Mouse (Mus musculus): ENCODE measurements at regions not wholly inside any gene's neighbourhood (a gene's known extent, or its start where the extent isn't known, plus 50 kb on each side); places are given as distances from the start of the nearest gene placed in this dataset.

DNA sequence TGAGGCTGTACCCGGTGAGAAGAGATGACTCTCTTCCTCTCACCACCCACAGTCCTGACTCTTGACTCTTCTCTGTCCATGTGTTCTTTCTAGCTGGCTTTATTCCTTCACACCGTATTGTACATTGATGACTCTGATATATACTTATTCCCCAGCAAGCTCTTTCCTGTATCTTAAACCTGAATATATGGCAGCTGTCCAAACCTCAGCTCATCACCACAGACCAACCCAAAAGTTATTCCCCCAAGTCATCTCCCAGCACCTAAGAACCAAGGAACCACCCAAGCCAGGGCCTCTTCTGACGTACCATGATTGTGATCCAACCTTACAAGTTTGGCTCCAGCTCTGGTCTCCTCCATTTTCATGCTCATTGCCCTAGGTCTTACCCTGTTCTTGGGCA is 99.1 kb upstream of the Prdm1 start:
- H3K9ac ChIP-seq (ENCODE audit: low read depth, low read length): no peak overlapping the region
- no peaks in the 10 kb centered on the region for H3K4me1 ChIP-seq (ENCODE audit: control insufficient read depth, insufficient read depth, low read length)
- H3K36me3 ChIP-seq (ENCODE audit: control insufficient read depth, insufficient read depth, low read length): no peaks in the 10 kb centered on the region
- H3K4me3 ChIP-seq (ENCODE audit: low read depth, low read length): no peak overlapping the region
- WGBS (ENCODE audit: insufficient replicate concordance): 88% methylated on average over 3 of the region's 3 CpGs
- no peak overlapping the region for H3K4me2 ChIP-seq
- H3K27ac ChIP-seq (ENCODE audit: low read depth, low read length): no peak overlapping the region
- ATAC-seq (replicated peaks; ENCODE audit: insufficient number of reproducible peaks, low FRiP score, low TSS enrichment): no peak
- H3K27me3 ChIP-seq (ENCODE audit: control insufficient read depth, insufficient read depth, low read length): no peaks in the 10 kb centered on the region
- H3K9me3 ChIP-seq (replicated peaks; ENCODE audit: control insufficient read depth, low read length): no peaks in the 10 kb centered on the region

DNA sequence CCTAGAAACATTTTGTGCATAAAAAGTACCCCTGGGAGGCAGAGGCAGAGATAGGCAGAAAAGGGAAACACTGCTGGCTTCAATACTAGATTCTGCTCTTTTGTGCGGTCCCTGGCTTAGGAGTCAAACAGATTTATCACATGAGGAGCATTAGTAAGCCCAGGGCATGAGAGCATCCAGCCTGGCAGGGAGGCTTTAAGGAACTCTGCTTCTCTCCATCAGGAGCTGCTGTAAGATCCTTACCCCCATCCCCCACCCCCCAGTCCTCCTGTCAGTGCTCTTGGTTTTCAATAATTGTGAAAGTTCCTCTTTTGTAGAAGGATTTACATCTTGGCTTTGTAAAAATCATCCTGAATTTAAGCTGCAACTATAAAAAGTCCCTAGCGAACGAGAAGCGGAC is 97.2 kb upstream of the Prdm1 start:
- no peak overlapping the region for H3K4me3 ChIP-seq (ENCODE audit: low read depth, low read length)
- H3K4me2 ChIP-seq: no peak overlapping the region
- no peak for ATAC-seq (replicated peaks; ENCODE audit: insufficient number of reproducible peaks, low FRiP score, low TSS enrichment)
- H3K4me1 ChIP-seq (ENCODE audit: control insufficient read depth, insufficient read depth, low read length): no peaks in the 10 kb centered on the region
- WGBS (ENCODE audit: insufficient replicate concordance): 84% methylated on average over 4 of the region's 4 CpGs
- no peaks in the 10 kb centered on the region for H3K9me3 ChIP-seq (replicated peaks; ENCODE audit: control insufficient read depth, low read length)
- H3K27ac ChIP-seq (ENCODE audit: low read depth, low read length): no peak overlapping the region
- no peaks in the 10 kb centered on the region for H3K27me3 ChIP-seq (ENCODE audit: control insufficient read depth, insufficient read depth, low read length)
- H3K9ac ChIP-seq (ENCODE audit: low read depth, low read length): no peak overlapping the region
- no peaks in the 10 kb centered on the region for H3K36me3 ChIP-seq (ENCODE audit: control insufficient read depth, insufficient read depth, low read length)

DNA sequence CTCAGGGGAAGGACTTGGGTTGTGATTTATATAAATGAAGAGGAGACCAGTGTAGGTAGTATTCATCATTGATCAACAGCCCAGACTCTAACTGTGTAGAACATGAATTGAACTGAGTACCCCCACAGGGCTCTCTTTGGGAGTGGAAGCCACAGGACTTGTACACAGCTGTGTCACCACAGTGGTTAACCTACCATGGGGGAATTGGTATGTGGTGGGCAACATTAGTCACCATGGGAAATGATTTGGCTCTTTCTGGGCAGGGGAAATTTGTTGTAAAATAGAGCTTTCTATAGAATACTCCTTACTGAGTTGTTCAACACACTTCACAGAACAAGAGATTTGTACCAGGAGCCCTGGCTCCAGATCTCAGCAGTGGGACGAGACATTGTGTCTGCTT is 87.3 kb upstream of the Prdm1 start:
- ATAC-seq (replicated peaks; ENCODE audit: insufficient number of reproducible peaks, low FRiP score, low TSS enrichment): no peak
- Histone ChIP-seq H3K36me3 (ENCODE audit: control insufficient read depth, insufficient read depth, low read length) (no peaks in the 10 kb centered on the region), H3K4me3 (ENCODE audit: low read depth, low read length) (no peak overlapping the region), H3K27ac (ENCODE audit: low read depth, low read length) (no peak overlapping the region), H3K27me3 (ENCODE audit: control insufficient read depth, insufficient read depth, low read length) (no peaks in the 10 kb centered on the region), H3K4me1 (ENCODE audit: control insufficient read depth, insufficient read depth, low read length) (no peaks in the 10 kb centered on the region), H3K9me3 (replicated peaks; ENCODE audit: control insufficient read depth, low read length) (no peaks in the 10 kb centered on the region), H3K9ac (ENCODE audit: low read depth, low read length) (no peak overlapping the region), H3K4me2 (no peak overlapping the region)
- 72% methylated on average over 1 of the region's 1 CpGs for WGBS (ENCODE audit: insufficient replicate concordance)

DNA sequence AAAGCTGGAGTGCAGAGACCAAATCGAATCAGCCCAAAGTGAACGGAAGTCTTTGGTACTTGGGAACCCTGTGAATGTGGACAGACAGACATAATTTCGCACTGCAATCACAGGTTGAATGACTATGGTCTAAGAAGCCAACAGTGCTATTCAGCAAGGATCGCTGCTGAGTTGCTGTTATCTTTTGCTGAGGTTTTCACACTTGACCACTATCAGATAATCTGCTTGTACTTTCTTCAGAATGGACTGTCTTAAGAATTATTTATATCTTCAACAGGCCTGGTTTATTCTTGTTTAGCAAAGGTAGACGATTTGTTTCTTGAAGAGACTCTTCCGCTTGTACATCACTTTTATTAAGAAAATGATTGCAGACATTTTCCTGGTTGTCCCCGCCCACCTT is 84.3 kb upstream of the Prdm1 start:
- H3K27me3 ChIP-seq (ENCODE audit: control insufficient read depth, insufficient read depth, low read length): no peaks in the 10 kb centered on the region
- no peak for ATAC-seq (replicated peaks; ENCODE audit: insufficient number of reproducible peaks, low FRiP score, low TSS enrichment)
- H3K9me3 ChIP-seq (replicated peaks; ENCODE audit: control insufficient read depth, low read length): no peaks in the 10 kb centered on the region
- H3K4me3 ChIP-seq (ENCODE audit: low read depth, low read length): no peak overlapping the region
- WGBS (ENCODE audit: insufficient replicate concordance): 77% methylated on average over 7 of the region's 7 CpGs
- H3K36me3 ChIP-seq (ENCODE audit: control insufficient read depth, insufficient read depth, low read length): no peaks in the 10 kb centered on the region
- no peak overlapping the region for H3K9ac ChIP-seq (ENCODE audit: low read depth, low read length)
- no peaks in the 10 kb centered on the region for H3K4me1 ChIP-seq (ENCODE audit: control insufficient read depth, insufficient read depth, low read length)
- H3K4me2 ChIP-seq: no peak overlapping the region
- H3K27ac ChIP-seq (ENCODE audit: low read depth, low read length): no peak overlapping the region

DNA sequence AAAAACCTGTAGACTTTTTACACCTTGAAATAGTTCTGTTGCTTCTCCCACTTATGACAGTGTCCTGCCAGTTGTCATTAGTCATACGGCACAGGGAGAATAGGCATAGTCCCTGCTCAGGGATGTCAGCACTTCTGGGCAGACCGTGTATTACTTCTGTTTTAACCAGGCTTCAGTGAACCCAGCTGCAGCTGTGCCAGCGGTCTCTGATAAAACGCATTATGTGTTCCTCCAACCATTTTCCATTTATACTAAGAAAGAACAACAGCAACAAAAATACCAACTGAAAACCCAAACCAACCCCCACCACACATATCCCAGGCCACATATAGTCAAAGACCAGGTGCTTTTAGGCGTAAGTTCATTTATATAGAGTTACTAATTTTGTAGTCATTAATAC is 83.1 kb upstream of the Prdm1 start:
- 82% methylated on average over 5 of the region's 5 CpGs for WGBS (ENCODE audit: insufficient replicate concordance)
- no peak overlapping the region for H3K9ac ChIP-seq (ENCODE audit: low read depth, low read length)

DNA sequence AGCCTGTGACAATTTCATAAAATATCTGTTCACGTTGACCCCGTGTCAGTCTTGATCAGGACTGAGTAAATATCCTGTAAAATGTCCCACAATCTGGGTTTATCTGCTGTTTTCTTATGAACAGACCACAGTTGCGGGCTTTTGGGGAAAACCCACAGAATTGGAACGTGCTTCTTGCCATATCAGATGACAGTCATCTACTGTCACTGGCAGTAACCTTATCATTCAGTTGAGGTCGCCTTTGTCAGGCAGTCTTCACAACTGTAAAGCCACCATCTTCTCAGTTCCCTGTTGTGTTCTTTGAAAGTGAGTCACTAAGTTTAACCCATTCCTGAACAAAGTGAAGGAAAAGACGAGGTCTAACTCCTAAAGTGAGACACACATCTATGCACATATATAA is 80.9 kb upstream of the Prdm1 start:
- no peaks in the 10 kb centered on the region for H3K9me3 ChIP-seq (replicated peaks; ENCODE audit: control insufficient read depth, low read length)
- H3K36me3 ChIP-seq (ENCODE audit: control insufficient read depth, insufficient read depth, low read length): no peaks in the 10 kb centered on the region
- 56% methylated on average over 6 of the region's 6 CpGs for WGBS (ENCODE audit: insufficient replicate concordance)
- H3K9ac ChIP-seq (ENCODE audit: low read depth, low read length): no peak overlapping the region
- H3K4me3 ChIP-seq (ENCODE audit: low read depth, low read length): no peak overlapping the region
- ATAC-seq (replicated peaks; ENCODE audit: insufficient number of reproducible peaks, low FRiP score, low TSS enrichment): no peak
- no peaks in the 10 kb centered on the region for H3K4me1 ChIP-seq (ENCODE audit: control insufficient read depth, insufficient read depth, low read length)
- H3K4me2 ChIP-seq: no peak overlapping the region
- no peaks in the 10 kb centered on the region for H3K27me3 ChIP-seq (ENCODE audit: control insufficient read depth, insufficient read depth, low read length)
- no peak overlapping the region for H3K27ac ChIP-seq (ENCODE audit: low read depth, low read length)

More for the DNA sequence above, 83.1 kb upstream of the Prdm1 start:
- Histone ChIP-seq H3K36me3 (ENCODE audit: control insufficient read depth, insufficient read depth, low read length) (no peaks in the 10 kb centered on the region), H3K4me3 (ENCODE audit: low read depth, low read length) (no peak overlapping the region), H3K9me3 (replicated peaks; ENCODE audit: control insufficient read depth, low read length) (no peaks in the 10 kb centered on the region), H3K27me3 (ENCODE audit: control insufficient read depth, insufficient read depth, low read length) (no peaks in the 10 kb centered on the region), H3K4me2 (no peak overlapping the region), H3K4me1 (ENCODE audit: control insufficient read depth, insufficient read depth, low read length) (no peaks in the 10 kb centered on the region), H3K27ac (ENCODE audit: low read depth, low read length) (no peak overlapping the region)
- no peak for ATAC-seq (replicated peaks; ENCODE audit: insufficient number of reproducible peaks, low FRiP score, low TSS enrichment)

DNA sequence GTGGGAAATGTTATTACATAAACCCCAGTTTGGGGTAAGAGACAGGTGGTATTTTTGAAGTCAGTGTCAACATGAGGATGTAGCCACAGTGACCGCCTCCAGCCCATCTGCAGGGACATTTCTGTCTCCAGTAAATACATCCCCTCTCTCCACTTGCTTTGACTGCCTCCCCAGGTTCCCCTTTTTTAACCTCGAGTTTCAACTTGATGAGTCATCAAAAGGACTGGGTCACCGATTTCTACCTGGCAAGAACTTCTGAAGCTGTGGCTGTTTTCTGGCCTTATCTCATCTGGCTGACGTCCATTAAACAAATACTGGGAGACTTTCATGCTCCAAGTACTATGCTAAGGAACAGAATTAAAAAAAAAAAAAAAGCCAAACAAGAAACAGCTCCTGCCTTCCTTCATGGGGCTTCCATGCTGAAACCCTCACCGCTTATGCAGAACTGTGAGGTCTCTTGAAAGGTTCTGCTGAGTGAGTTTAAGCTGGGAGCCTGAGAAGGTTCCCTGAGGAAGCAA is 79.1 kb upstream of the Prdm1 start:
- 45% methylated on average over 5 of the region's 5 CpGs for WGBS (ENCODE audit: insufficient replicate concordance)
- Histone ChIP-seq H3K27me3 (ENCODE audit: control insufficient read depth, insufficient read depth, low read length) (no peaks in the 10 kb centered on the region), H3K27ac (ENCODE audit: low read depth, low read length) (no peak overlapping the region), H3K36me3 (ENCODE audit: control insufficient read depth, insufficient read depth, low read length) (no peaks in the 10 kb centered on the region), H3K9ac (ENCODE audit: low read depth, low read length) (no peak overlapping the region), H3K4me3 (ENCODE audit: low read depth, low read length) (no peak overlapping the region), H3K4me1 (ENCODE audit: control insufficient read depth, insufficient read depth, low read length) (no peaks in the 10 kb centered on the region), H3K4me2 (no peak overlapping the region), H3K9me3 (replicated peaks; ENCODE audit: control insufficient read depth, low read length) (no peaks in the 10 kb centered on the region)
- no peak for ATAC-seq (replicated peaks; ENCODE audit: insufficient number of reproducible peaks, low FRiP score, low TSS enrichment)

DNA sequence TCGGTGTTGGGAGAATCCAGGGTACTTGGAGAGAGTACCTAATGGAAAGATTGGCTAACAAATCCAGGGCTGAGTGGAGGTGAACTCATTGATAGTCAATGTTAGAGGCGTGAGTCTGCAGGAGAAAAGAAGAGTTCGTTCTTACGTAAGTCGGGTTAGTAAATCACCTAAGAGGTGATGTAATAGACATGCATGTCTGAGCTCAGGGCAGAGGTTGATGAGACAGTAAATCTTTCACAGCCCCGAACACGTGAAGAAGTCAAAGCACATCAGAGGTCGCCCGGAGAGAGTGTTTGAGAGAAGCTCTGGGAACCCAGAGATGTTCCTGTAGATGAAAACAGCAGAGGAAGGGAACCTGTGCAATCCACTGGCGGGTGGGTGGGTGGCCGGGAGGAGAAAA is 76.2 kb upstream of the Prdm1 start:
- no peak overlapping the region for H3K4me3 ChIP-seq (ENCODE audit: low read depth, low read length)

DNA sequence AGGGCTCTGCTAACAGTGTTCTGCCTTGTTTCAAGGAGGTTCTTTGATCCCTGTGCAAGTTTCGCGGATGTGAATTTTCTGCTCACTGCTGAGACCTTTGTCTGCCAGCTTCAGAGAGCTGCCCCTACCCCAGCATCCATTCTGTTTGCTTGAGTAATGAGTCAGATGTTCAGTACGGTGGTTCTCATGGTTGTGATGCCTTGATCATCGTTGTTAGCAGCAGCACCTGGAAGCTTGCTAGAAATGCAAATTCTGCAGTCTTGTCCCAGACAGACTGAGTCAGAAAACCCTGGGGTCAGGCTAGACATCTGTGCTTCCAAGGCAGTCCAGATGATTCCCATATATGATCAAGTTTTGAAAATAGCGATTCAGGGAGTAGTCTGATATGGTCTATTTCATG is 75.2 kb upstream of the Prdm1 start:
- 0 out of 2 replicates have a peak, but pooled peaks cover 2% of the 10 kb centered on the region for H3K27me3 ChIP-seq (ENCODE audit: control insufficient read depth, insufficient read depth, low read length)

More for the DNA sequence above, 76.2 kb upstream of the Prdm1 start:
- no peak for ATAC-seq (replicated peaks; ENCODE audit: insufficient number of reproducible peaks, low FRiP score, low TSS enrichment)
- H3K27ac ChIP-seq (ENCODE audit: low read depth, low read length): no peak overlapping the region
- H3K36me3 ChIP-seq (ENCODE audit: control insufficient read depth, insufficient read depth, low read length): no peaks in the 10 kb centered on the region
- no peak overlapping the region for H3K9ac ChIP-seq (ENCODE audit: low read depth, low read length)
- H3K4me2 ChIP-seq: no peak overlapping the region
- no peaks in the 10 kb centered on the region for H3K9me3 ChIP-seq (replicated peaks; ENCODE audit: control insufficient read depth, low read length)
- H3K27me3 ChIP-seq (ENCODE audit: control insufficient read depth, insufficient read depth, low read length): no peaks in the 10 kb centered on the region
- WGBS (ENCODE audit: insufficient replicate concordance): 79% methylated on average over 11 of the region's 11 CpGs
- no peaks in the 10 kb centered on the region for H3K4me1 ChIP-seq (ENCODE audit: control insufficient read depth, insufficient read depth, low read length)

More for the DNA sequence above, 75.2 kb upstream of the Prdm1 start:
- H3K4me1 ChIP-seq (ENCODE audit: control insufficient read depth, insufficient read depth, low read length): no peaks in the 10 kb centered on the region
- no peaks in the 10 kb centered on the region for H3K36me3 ChIP-seq (ENCODE audit: control insufficient read depth, insufficient read depth, low read length)
- no peak overlapping the region for H3K27ac ChIP-seq (ENCODE audit: low read depth, low read length)
- no peak overlapping the region for H3K9ac ChIP-seq (ENCODE audit: low read depth, low read length)
- no peak overlapping the region for H3K4me3 ChIP-seq (ENCODE audit: low read depth, low read length)
- no peak overlapping the region for H3K4me2 ChIP-seq
- no peaks in the 10 kb centered on the region for H3K9me3 ChIP-seq (replicated peaks; ENCODE audit: control insufficient read depth, low read length)
- 86% methylated on average over 5 of the region's 5 CpGs for WGBS (ENCODE audit: insufficient replicate concordance)
- ATAC-seq (replicated peaks; ENCODE audit: insufficient number of reproducible peaks, low FRiP score, low TSS enrichment): no peak
